Mouse (Mus musculus): ENCODE measurements around the gene Sox30. TPM values are rescaled to one million over a fixed set of nuclear protein-coding genes. Genes with fewer than 3 reads are reported as not detected.
A peak's percentile ranks its signal among the peaks of the same experiment; 100 is the strongest.

Gene Sox30
- total and polyA plus RNA-seq, 3 experiments, result not detected

DNA sequence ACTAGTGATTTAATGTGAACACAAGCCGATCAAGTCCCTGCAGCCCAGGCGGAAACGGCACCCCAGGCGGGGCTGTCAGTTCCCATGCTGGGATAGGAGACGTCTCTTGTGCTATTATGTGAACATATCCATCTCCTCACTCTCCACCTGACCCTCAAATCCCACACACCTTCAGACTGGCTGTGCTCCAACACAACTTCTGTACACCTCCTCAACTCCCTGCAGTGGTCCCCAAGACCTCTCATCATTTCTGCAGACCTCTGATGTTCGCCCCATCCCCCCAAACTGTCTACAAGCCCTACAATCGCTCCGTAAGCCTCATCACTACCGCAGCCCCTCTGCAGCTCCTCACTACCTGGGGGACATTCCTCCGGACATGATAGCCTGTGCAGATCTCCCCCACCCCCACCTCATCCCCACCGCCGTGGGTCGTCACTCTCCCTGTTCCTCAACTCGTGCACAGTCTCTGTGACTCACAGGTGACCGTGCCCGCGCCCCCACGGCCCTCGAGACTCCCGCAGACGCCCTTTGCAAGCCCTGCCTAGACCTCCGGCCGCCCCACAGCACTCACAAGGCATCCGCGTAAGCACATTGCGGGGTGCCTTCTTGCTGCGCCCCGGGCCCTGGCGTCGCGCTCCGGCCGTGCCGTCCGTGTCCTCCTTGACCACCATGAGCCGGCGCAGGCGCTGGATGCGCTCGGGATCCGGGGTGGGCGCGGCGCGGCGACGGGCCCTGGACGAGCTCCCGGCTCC lies 36.0 kb upstream of the Sox30 start:
- no peak for DNase-seq (ENCODE audit: extremely low read depth)
- dilution Hi-C loops (cut with MboI; ENCODE audit: extremely low pct_ligation_motif_present, extremely low pct_unique_long_range_greater_than_20kb, low sequenced_read_pairs) (no loop called here), in situ Hi-C loops (cut with MboI; ENCODE audit: low pct_ligation_motif_present, low pct_unique_long_range_greater_than_20kb, low sequenced_read_pairs) (no loop called here)

GRCm38 (mm10) chr11:45944643-45945156 lies 35.4 kb upstream of the Sox30 start, which contains the start of gene Lsm11:
Gene Lsm11 (minus strand): TSS chr11:45944935.
- Histone ChIP-seq H3K4me2 (ENCODE audit: insufficient read depth, low read depth, poor library complexity, severe bottlenecking) (peak within 1 kb of the TSS; percentile 81), H3K4me3 (replicated peaks in 1 of 3; ENCODE audit: low read depth in 2 of 3, low read length in 2 of 3, poor library complexity in 1 of 3) (peak within 1 kb of the TSS; percentile 71 to 92 (median 79)), H3K27me3 (replicated peaks) (no peaks in the 10 kb centered on the region), H3K9ac (ENCODE audit: insufficient read depth, low read depth) (peak within 1 kb of the TSS; percentile 76), H3K27ac (ENCODE audit: insufficient read depth, low read depth) (no peak within 1 kb of the TSS), H3K4me1 (ENCODE audit: control insufficient read depth in 1 of 2, insufficient read depth in 2 of 2) (peaks cover 0 to 24% of the 10 kb centered on the region in 2 experiments; a peak in 3 of 4 replicates), H3K36me3 (replicated peaks in 1 of 2; ENCODE audit: control insufficient read depth in 1 of 2, insufficient read depth in 1 of 2, low read length in 1 of 2) (peaks cover 18 to 59% of the 10 kb centered on the region in 2 experiments), H3K9me3 (replicated peaks; ENCODE audit: low read length) (no peaks in the 10 kb centered on the region), H3K79me2 (replicated peaks; ENCODE audit: control insufficient read depth, extremely low read depth, insufficient read depth, poor library complexity, severe bottlenecking) (no peaks in the 10 kb centered on the region)
- dilution Hi-C loops (cut with MboI; ENCODE audit: extremely low pct_ligation_motif_present, extremely low pct_unique_long_range_greater_than_20kb, low sequenced_read_pairs), result no loop called here
- in situ Hi-C loops (cut with MboI; ENCODE audit: low pct_ligation_motif_present, low pct_unique_long_range_greater_than_20kb, low sequenced_read_pairs), result no loop called here
- DNase-seq (ENCODE audit: extremely low read depth), result peak; percentile 95
- peak; percentile 45 for TF ChIP-seq BHLHE40 (IDR thresholded peaks at IDR 0.05; ENCODE audit: low read depth, low read length)
- TF ChIP-seq UBTF (IDR thresholded peaks at IDR 0.05; ENCODE audit: low read depth, low read length), result peak; percentile 74; the same call in 1 of the 2 replicates
- TF ChIP-seq NRF1 (IDR thresholded peaks at IDR 0.05; ENCODE audit: low read depth, low read length), result peak; percentile 94
- TF ChIP-seq PAX5 (IDR thresholded peaks at IDR 0.05; ENCODE audit: low read length), result no peak
- TF ChIP-seq SIN3A (IDR thresholded peaks at IDR 0.05; ENCODE audit: low read length), result peak; percentile 84
- peak; percentile 83 for TF ChIP-seq SMC3 (IDR thresholded peaks at IDR 0.05; ENCODE audit: low read depth, low read length)
- TF ChIP-seq USF1 (IDR thresholded peaks at IDR 0.05; ENCODE audit: low read depth, low read length), result no peak; the same call in 1 of the 2 replicates
- no peak for TF ChIP-seq E2F4 (IDR thresholded peaks at IDR 0.05; ENCODE audit: insufficient replicate concordance, low read depth, low read length)
- peak; percentile 67; the same call in 1 of the 2 replicates for TF ChIP-seq POLR2A (IDR thresholded peaks at IDR 0.05; ENCODE audit: low read depth, low read length)
- TF ChIP-seq MYC (IDR thresholded peaks at IDR 0.05; ENCODE audit: low read depth, low read length), result peak; percentile 82; the same call in 1 of the 2 replicates
- no peak for TF ChIP-seq KAT2A (IDR thresholded peaks at IDR 0.05; ENCODE audit: insufficient replicate concordance, low read length)
- no peak for TF ChIP-seq USF2 (conservative IDR thresholded peaks at IDR 0.05; ENCODE audit: low read depth, low read length)
- TF ChIP-seq ZKSCAN1 (IDR thresholded peaks at IDR 0.05; ENCODE audit: borderline replicate concordance, low read depth, low read length), result no peak
- TF ChIP-seq ETS1 (conservative IDR thresholded peaks at IDR 0.05; ENCODE audit: low read depth, low read length), result no peak
- TF ChIP-seq ZC3H11A (IDR thresholded peaks at IDR 0.05; ENCODE audit: low read depth, low read length), result peak; percentile 46
- no peak for TF ChIP-seq JUND (conservative IDR thresholded peaks at IDR 0.05; ENCODE audit: low read depth, low read length)
- TF ChIP-seq MAX (IDR thresholded peaks at IDR 0.05; ENCODE audit: low read length), result peak; percentile 72
- TF ChIP-seq IRF4 (IDR thresholded peaks at IDR 0.05; ENCODE audit: low read depth, low read length), result peak; percentile 69; the same call in 1 of the 2 replicates
- no peak for TF ChIP-seq RCOR1 (conservative IDR thresholded peaks at IDR 0.05; ENCODE audit: low read depth, low read length)
- peak; percentile 85; the same call in 1 of the 2 replicates for TF ChIP-seq MAZ (IDR thresholded peaks at IDR 0.05; ENCODE audit: low read depth, low read length)
- peak; percentile 82 to 100 for TF ChIP-seq CTCF (conservative IDR thresholded peaks at IDR 0.05 in 1 of 2, IDR thresholded peaks at IDR 0.05 in 1 of 2; ENCODE audit: low read depth in 2 of 2, low read length in 2 of 2)
- TF ChIP-seq EP300 (IDR thresholded peaks at IDR 0.05; ENCODE audit: low read length), result no peak
- peak; percentile 61 for TF ChIP-seq HCFC1 (IDR thresholded peaks at IDR 0.05; ENCODE audit: low read depth, low read length)
- peak; percentile 25; the same call in 1 of the 2 replicates for TF ChIP-seq ZMIZ1 (IDR thresholded peaks at IDR 0.05; ENCODE audit: low read depth, low read length)
- TF ChIP-seq RAD21 (IDR thresholded peaks at IDR 0.05; ENCODE audit: low read depth, low read length), result peak; percentile 89
- TF ChIP-seq TCF12 (IDR thresholded peaks at IDR 0.05; ENCODE audit: low read depth, low read length), result peak; percentile 73

More for the DNA sequence above, 36.0 kb upstream of the Sox30 start:
- peaks cover 0 to 24% of the 10 kb centered on the region in 2 experiments; a peak in 3 of 4 replicates for H3K4me1 ChIP-seq (ENCODE audit: control insufficient read depth in 1 of 2, insufficient read depth in 2 of 2)
- H3K36me3 ChIP-seq (replicated peaks in 1 of 2; ENCODE audit: control insufficient read depth in 1 of 2, insufficient read depth in 1 of 2, low read length in 1 of 2), result peaks cover 16 to 59% of the 10 kb centered on the region in 2 experiments
- no peaks in the 10 kb centered on the region for H3K9me3 ChIP-seq (replicated peaks; ENCODE audit: low read length)
- peak overlapping the region; percentile 76 for H3K9ac ChIP-seq (ENCODE audit: insufficient read depth, low read depth)
- H3K4me2 ChIP-seq (ENCODE audit: insufficient read depth, low read depth, poor library complexity, severe bottlenecking), result peak overlapping the region; percentile 81
- no peak overlapping the region for H3K27ac ChIP-seq (ENCODE audit: insufficient read depth, low read depth)
- H3K79me2 ChIP-seq (replicated peaks; ENCODE audit: control insufficient read depth, extremely low read depth, insufficient read depth, poor library complexity, severe bottlenecking), result no peaks in the 10 kb centered on the region
- H3K27me3 ChIP-seq (replicated peaks), result no peaks in the 10 kb centered on the region
- H3K4me3 ChIP-seq (replicated peaks in 1 of 3; ENCODE audit: low read depth in 2 of 3, low read length in 2 of 3, poor library complexity in 1 of 3), result peak overlapping the region; percentile 71 to 92 (median 79)
- no peak for TF ChIP-seq E2F4 (IDR thresholded peaks at IDR 0.05; ENCODE audit: insufficient replicate concordance, low read depth, low read length)
- TF ChIP-seq ZKSCAN1 (IDR thresholded peaks at IDR 0.05; ENCODE audit: borderline replicate concordance, low read depth, low read length), result no peak
- no peak for TF ChIP-seq GABPA (IDR thresholded peaks at IDR 0.05; ENCODE audit: insufficient replicate concordance, low read depth, low read length)
- TF ChIP-seq HCFC1 (IDR thresholded peaks at IDR 0.05; ENCODE audit: low read depth, low read length), result no peak
- TF ChIP-seq ETS1 (conservative IDR thresholded peaks at IDR 0.05; ENCODE audit: low read depth, low read length), result no peak
- no peak for TF ChIP-seq ZMIZ1 (IDR thresholded peaks at IDR 0.05; ENCODE audit: low read depth, low read length)
- TF ChIP-seq POLR2AphosphoS2 (IDR thresholded peaks at IDR 0.05; ENCODE audit: low read depth, low read length), result no peak
- 0 out of 2 replicates have a peak, but pooled peaks have one; percentile 10 for TF ChIP-seq BHLHE40 (IDR thresholded peaks at IDR 0.05; ENCODE audit: low read depth, low read length)
- peak; percentile 35; the same call in 1 of the 2 replicates for TF ChIP-seq MAX (IDR thresholded peaks at IDR 0.05; ENCODE audit: low read length)
- no peak for TF ChIP-seq MEF2A (IDR thresholded peaks at IDR 0.05; ENCODE audit: borderline replicate concordance, low read depth, low read length)
- TF ChIP-seq RAD21 (IDR thresholded peaks at IDR 0.05; ENCODE audit: low read depth, low read length), result no peak
- TF ChIP-seq NELFE (IDR thresholded peaks at IDR 0.05; ENCODE audit: low read depth, low read length), result no peak
- TF ChIP-seq TBP (conservative IDR thresholded peaks at IDR 0.05; ENCODE audit: low read depth, low read length), result no peak
